Comparison of ENCODE assay signal across 8 mouse cellular contexts in the genomic region with DNA sequence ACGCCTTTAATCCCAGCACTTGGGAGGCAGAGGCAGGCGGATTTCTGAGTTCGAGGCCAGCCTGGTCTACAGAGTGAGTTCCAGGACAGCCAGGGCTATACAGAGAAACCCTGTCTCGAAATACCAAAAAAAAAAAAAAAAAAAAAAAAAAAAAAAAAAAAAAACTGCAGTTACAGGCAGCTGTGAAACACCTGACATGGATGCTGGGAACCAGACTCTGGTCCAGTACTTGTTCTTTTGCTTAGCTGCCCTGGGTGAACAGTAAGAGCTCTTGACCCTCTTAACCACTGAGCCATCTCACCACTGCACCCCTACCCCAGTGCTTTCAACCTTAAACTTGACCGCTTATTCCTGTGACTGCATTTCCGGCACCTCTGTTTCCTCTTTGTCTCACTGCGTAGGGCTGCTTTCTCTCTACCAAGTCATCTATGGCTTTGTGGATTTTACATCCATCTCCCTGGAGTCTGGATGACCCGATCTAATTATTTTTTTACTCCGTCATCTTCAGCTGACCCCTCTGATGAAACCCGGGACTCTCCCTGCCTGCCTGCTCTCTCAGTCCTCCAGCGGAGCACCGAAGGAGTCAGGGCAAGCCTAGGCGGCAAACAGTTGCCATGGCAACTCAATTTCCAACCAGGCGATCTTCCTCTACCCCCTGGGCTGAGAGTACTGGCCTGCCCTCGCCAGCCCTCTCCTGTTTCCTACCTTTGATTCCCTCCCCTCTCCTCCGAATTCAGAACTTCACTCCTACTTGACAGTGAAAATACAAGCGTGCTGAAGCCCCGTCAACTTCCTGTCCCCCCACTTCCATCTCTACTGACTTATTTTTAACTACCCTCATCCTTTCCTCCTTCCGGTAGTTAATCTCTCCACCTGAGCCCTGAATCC. TPM values are rescaled to one million over a fixed set of nuclear protein-coding genes. Genes with fewer than 3 reads are reported as not detected.
A peak's percentile ranks its signal among the peaks of the same experiment; 100 is the strongest.
DNase-seq lines count a peak whose midpoint lies in the region; ATAC-seq and TF ChIP-seq lines count a peak whose summit lies in the region.

No protein-coding gene starts in this region.

- H3K36me3 ChIP-seq in embryonic facial prominence, embryonic 14.5 days (ENCODE audit: control insufficient read depth, insufficient read depth, low read length), result no peaks in the 10 kb centered on the region
- no peaks in the 10 kb centered on the region for H3K36me3 ChIP-seq in splenic B cell, adult 2 months (ENCODE audit: control insufficient read depth, insufficient read depth, low read length, poor library complexity, severe bottlenecking)

- in situ Hi-C loops in Patski (cut with MboI; ENCODE audit: low pct_unique_long_range_greater_than_20kb), result no loop called here

- WGBS in embryonic facial prominence, embryonic 14.5 days, result 18% methylated on average over 18 of the region's 19 CpGs

- no peaks in the 10 kb centered on the region for H3K9me3 ChIP-seq in embryonic facial prominence, embryonic 14.5 days (ENCODE audit: control insufficient read depth, low read length)

- ATAC-seq in Patski, result peak; percentile 17
- ATAC-seq in embryonic facial prominence, embryonic 14.5 days (ENCODE audit: low read depth), result peak; percentile 74
- peak; percentile 88 for ATAC-seq in inflammation-experienced regulatory T-cells, adult 6 months
- peak; percentile 74 for ATAC-seq in megakaryocyte, adult 5-6 weeks (ENCODE audit: poor library complexity, severe bottlenecking)

- no peak for TF ChIP-seq CTCF in left cerebral cortex, adult 2 months (IDR thresholded peaks at IDR 0.05)
- TF ChIP-seq CTCF in Patski (IDR thresholded peaks at IDR 0.05), result no peak

- H3K4me2 ChIP-seq in embryonic facial prominence, embryonic 14.5 days (ENCODE audit: low read depth, low read length), result peak overlapping the region; percentile 58

- DNase-seq in left cerebral cortex, adult 2 months (ENCODE audit: extremely low spot score in 1 of 2, low spot score in 2 of 2), result peak in 1 of 2 experiments; percentile 40
- no peak for DNase-seq in left cerebral cortex, adult 11 months (ENCODE audit: low spot score)
- no peak for DNase-seq in Patski (ENCODE audit: low read depth, low spot score)
- DNase-seq in embryonic facial prominence, embryonic 14.5 days (ENCODE audit: low spot score), result peak; percentile 71
- peak; percentile 69 for DNase-seq in splenic B cell, adult 2 months (ENCODE audit: low read depth, low spot score)
- DNase-seq in urinary bladder, postnatal 14 days (ENCODE audit: low spot score), result no peak

- no peaks in the 10 kb centered on the region for H3K27me3 ChIP-seq in Patski
- H3K27me3 ChIP-seq in embryonic facial prominence, embryonic 14.5 days (replicated peaks; ENCODE audit: control insufficient read depth, insufficient read depth, low read length), result peaks cover 5% of the 10 kb centered on the region; the same call in 1 of the 2 replicates
- H3K27me3 ChIP-seq in splenic B cell, adult 2 months (ENCODE audit: control insufficient read depth, insufficient read depth, low read length, poor library complexity, severe bottlenecking), result 0 out of 2 replicates have a peak, but pooled peaks cover 1% of the 10 kb centered on the region

- peak overlapping the region; percentile 40 for H3K27ac ChIP-seq in left cerebral cortex, adult 2 months
- no peak overlapping the region for H3K27ac ChIP-seq in embryonic facial prominence, embryonic 14.5 days (replicated peaks; ENCODE audit: low read depth, low read length)

- CTCF ChIA-PET in Patski (lab: Charles Lee), result no interaction called here

- peak overlapping the region; percentile 39 for H3K4me3 ChIP-seq in left cerebral cortex, adult 2 months
- peak overlapping the region; percentile 27 for H3K4me3 ChIP-seq in embryonic facial prominence, embryonic 14.5 days (ENCODE audit: low read depth, low read length)

- H3K4me1 ChIP-seq in embryonic facial prominence, embryonic 14.5 days (ENCODE audit: control insufficient read depth, insufficient read depth, low read length), result peaks cover 9% of the 10 kb centered on the region

- intact Hi-C loops in left cerebral cortex, adult 2 months (cut with DNase I), result no loop called here

- peak overlapping the region; percentile 49 for H3K9ac ChIP-seq in embryonic facial prominence, embryonic 14.5 days (ENCODE audit: low read depth, low read length)

- POLR2A ChIA-PET in Patski (lab: Charles Lee), result interaction anchor here (0.6 kb wide), 1 partner anchor 102 kb away, joined by 3 read pairs; the partner anchor contains the start of gene Ramp2

RNA-seq across cellular contexts. Expression of gene Tubg2, which starts 12.1 kb away (rescaled TPM):
- 10 to 100 TPM; 51.4 to 52.9 TPM for total RNA-seq in left cerebral cortex, adult 2 months (2021)
- polyA plus RNA-seq in Patski (2021), result 3.5 TPM
- polyA plus RNA-seq in embryonic facial prominence, embryonic 14.5 days (2014; fragmentation: Nextera tagmentation; extraction: Ambion mirVana), result 6.6 and 8.4 TPM in 2 replicates
- polyA plus RNA-seq in inflammation-experienced regulatory T-cells, adult 6 months (2017; shearing (Covaris generic)), result 1 to 10 TPM; 1.2 to 1.8 (median 1.5) TPM
- not detected in 2 replicates for total RNA-seq in megakaryocyte, adult 5-6 weeks (2015)
- total RNA-seq in megakaryocyte, adult 5-6 weeks (2017), result not detected in 2 replicates

RNA-seq across cellular contexts. Expression of gene Tubg1, which starts 23.8 kb away (rescaled TPM):
- total RNA-seq in left cerebral cortex, adult 2 months (2021), result 10 to 100 TPM; 45.1 to 45.8 TPM
- polyA plus RNA-seq in Patski (2021), result 70.2 TPM
- 55.7 and 60.2 TPM in 2 replicates for polyA plus RNA-seq in embryonic facial prominence, embryonic 14.5 days (2014; fragmentation: Nextera tagmentation; extraction: Ambion mirVana)
- polyA plus RNA-seq in inflammation-experienced regulatory T-cells, adult 6 months (2017; shearing (Covaris generic)), result 10 to 100 TPM; 24.7 to 32.4 (median 24.7) TPM
- 14.5 and 15.2 TPM in 2 replicates for total RNA-seq in megakaryocyte, adult 5-6 weeks (2015)
- 32.2 and 34.4 TPM in 2 replicates for total RNA-seq in megakaryocyte, adult 5-6 weeks (2017)

RNA-seq across cellular contexts. Expression of gene Retreg3, which starts 23.9 kb away (rescaled TPM):
- 10 to 100 TPM; 50.7 to 56.6 TPM for total RNA-seq in left cerebral cortex, adult 2 months (2021)
- 72.2 TPM for polyA plus RNA-seq in Patski (2021)
- 10.4 and 12.1 TPM in 2 replicates for polyA plus RNA-seq in embryonic facial prominence, embryonic 14.5 days (2014; fragmentation: Nextera tagmentation; extraction: Ambion mirVana)
- polyA plus RNA-seq in inflammation-experienced regulatory T-cells, adult 6 months (2017; shearing (Covaris generic)), result 10 to 100 TPM; 15.1 to 26.8 (median 21.4) TPM
- 15.9 and 17.2 TPM in 2 replicates for total RNA-seq in megakaryocyte, adult 5-6 weeks (2015)
- 48.1 and 53.1 TPM in 2 replicates for total RNA-seq in megakaryocyte, adult 5-6 weeks (2017)

RNA-seq across cellular contexts. Expression of gene Cntnap1, which starts 26.7 kb away (rescaled TPM):
- total RNA-seq in left cerebral cortex, adult 2 months (2021), result 100 to 1,000 TPM; 171 to 182 TPM
- 10.8 TPM for polyA plus RNA-seq in Patski (2021)
- polyA plus RNA-seq in embryonic facial prominence, embryonic 14.5 days (2014; fragmentation: Nextera tagmentation; extraction: Ambion mirVana), result 1.6 and 1.9 TPM in 2 replicates
- under 1 TPM in 2 of 3 experiments, not detected in 1; 0.09 to 0.15 TPM for polyA plus RNA-seq in inflammation-experienced regulatory T-cells, adult 6 months (2017; shearing (Covaris generic))
- total RNA-seq in megakaryocyte, adult 5-6 weeks (2015), result not detected in 2 replicates
- 0.07 TPM in 1 of 2 replicates, not detected in the other for total RNA-seq in megakaryocyte, adult 5-6 weeks (2017)

RNA-seq across cellular contexts. Expression of gene Plekhh3, which starts 27.6 kb away (rescaled TPM):
- total RNA-seq in left cerebral cortex, adult 2 months (2021), result 10 to 100 TPM; 13.0 to 13.2 TPM
- polyA plus RNA-seq in Patski (2021), result 33.3 TPM
- polyA plus RNA-seq in embryonic facial prominence, embryonic 14.5 days (2014; fragmentation: Nextera tagmentation; extraction: Ambion mirVana), result 17.7 and 20.9 TPM in 2 replicates
- not detected for polyA plus RNA-seq in inflammation-experienced regulatory T-cells, adult 6 months (2017; shearing (Covaris generic))
- 0.96 and 1.6 TPM in 2 replicates for total RNA-seq in megakaryocyte, adult 5-6 weeks (2015)
- 1.8 and 3.8 TPM in 2 replicates for total RNA-seq in megakaryocyte, adult 5-6 weeks (2017)

Comparison
In these comparisons a context has a peak if more than half of its experiments do, and no peak if none do; other contexts are left out.
1. DNase-seq: peak in embryonic facial prominence, embryonic 14.5 days (single experiment) and splenic B cell, adult 2 months (single experiment); none in left cerebral cortex, adult 11 months (single experiment), Patski (single experiment) and urinary bladder, postnatal 14 days (single experiment).
2. ATAC-seq: peak in every context shown above with its lines; median percentile 88 in inflammation-experienced regulatory T-cells, adult 6 months; 74 in embryonic facial prominence, embryonic 14.5 days; 74 in megakaryocyte, adult 5-6 weeks; 17 in Patski.